Mouse (Mus musculus) hindbrain, embryonic 12.5 days (tissue): ENCODE results near the gene Gm20388. TPM values are rescaled to one million over a fixed set of nuclear protein-coding genes. Genes with fewer than 3 reads are reported as not detected.

Experiments used
- ATAC-seq: fragments of 200-750 bp; cut with Nextera tagmentation; 2 replicates; pipeline ENCODE4 v1.8.0; 2017; ENCODE audit warnings: moderate TSS enrichment; ENCODE audit not compliant: low FRiP score
- H3K27ac ChIP-seq: fragments of 300-500 bp; sonication (generic); 2 replicates; pipeline ENCODE4 v1.5.1; 2016; ENCODE audit warnings: mild to moderate bottlenecking
- H3K27me3 ChIP-seq: fragments of 300-500 bp; sonication (generic); 2 replicates; pipeline ENCODE4 v1.6.1; 2016; ENCODE audit warnings: mild to moderate bottlenecking
- H3K36me3 ChIP-seq: fragments of 300-500 bp; sonication (generic); 2 replicates; pipeline ENCODE4 v1.6.1; 2016; ENCODE audit warnings: mild to moderate bottlenecking
- H3K4me1 ChIP-seq: fragments of 300-500 bp; sonication (generic); 2 replicates; pipeline ENCODE4 v1.6.1; 2016
- H3K4me2 ChIP-seq: fragments of 300-500 bp; sonication (generic); replicated peaks from 2 replicates; pipeline ENCODE4 v1.6.1; 2016; ENCODE audit warnings: mild to moderate bottlenecking
- H3K4me3 ChIP-seq: fragments of 300-500 bp; sonication (generic); 2 replicates; pipeline ENCODE4 v1.5.1; 2016; ENCODE audit warnings: mild to moderate bottlenecking
- H3K9ac ChIP-seq: fragments of 300-500 bp; sonication (generic); 2 replicates; pipeline ENCODE4 v1.6.1; 2016; ENCODE audit warnings: mild to moderate bottlenecking, moderate library complexity
- H3K9me3 ChIP-seq: fragments of 300-500 bp; sonication (generic); replicated peaks from 2 replicates; pipeline ENCODE4 v1.6.1; 2016; ENCODE audit warnings: mild to moderate bottlenecking
- WGBS: fragments of 180-500 bp; shearing (Covaris S2); methylation state at CpG from one replicate; pipeline ENCODE4 v1.1.7; 2016; 5-methylcytosine and 5-hydroxymethylcytosine counted together
- polyA plus RNA-seq: library from polyadenylated mRNA; unstranded; fragments of >200 nt; fragmentation: Nextera tagmentation; extraction: Ambion mirVana; gene quantifications from 2 replicates; pipeline ENCODE4 v1.2.1, GENCODE M21; 2016

Gm20388 gene
- polyA plus RNA-seq, 1 experiment from 2014 or later, result not detected

DNA sequence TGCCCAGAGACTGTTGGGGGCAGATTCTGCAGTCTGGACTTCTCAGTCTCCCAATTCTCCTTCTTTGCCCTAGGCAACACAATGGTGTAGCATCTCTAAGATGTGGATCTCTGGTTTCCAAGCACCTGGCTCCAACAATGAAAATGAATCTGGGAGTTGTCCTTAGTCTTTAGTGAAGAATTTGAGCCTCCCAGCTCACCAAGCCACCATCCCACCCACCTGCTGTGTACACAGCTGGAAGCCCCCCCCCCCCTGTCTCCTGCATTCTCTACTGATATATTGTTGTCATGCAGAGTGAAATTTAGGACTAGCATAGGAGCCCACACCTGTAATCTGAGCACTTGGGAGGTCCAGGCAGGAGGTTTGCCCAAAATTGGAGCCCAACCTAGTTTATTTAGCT, 4306.3 kb downstream of the Gm20388 start:
- Histone ChIP-seq H3K4me1 (no peaks in the 10 kb centered on the region), H3K9me3 (no peaks in the 10 kb centered on the region), H3K36me3 (no peaks in the 10 kb centered on the region), H3K27me3 (no peaks in the 10 kb centered on the region), H3K4me3 (no peak overlapping the region), H3K27ac (no peak overlapping the region), H3K4me2 (no peak overlapping the region), H3K9ac (no peak overlapping the region)
- no peak for ATAC-seq

DNA sequence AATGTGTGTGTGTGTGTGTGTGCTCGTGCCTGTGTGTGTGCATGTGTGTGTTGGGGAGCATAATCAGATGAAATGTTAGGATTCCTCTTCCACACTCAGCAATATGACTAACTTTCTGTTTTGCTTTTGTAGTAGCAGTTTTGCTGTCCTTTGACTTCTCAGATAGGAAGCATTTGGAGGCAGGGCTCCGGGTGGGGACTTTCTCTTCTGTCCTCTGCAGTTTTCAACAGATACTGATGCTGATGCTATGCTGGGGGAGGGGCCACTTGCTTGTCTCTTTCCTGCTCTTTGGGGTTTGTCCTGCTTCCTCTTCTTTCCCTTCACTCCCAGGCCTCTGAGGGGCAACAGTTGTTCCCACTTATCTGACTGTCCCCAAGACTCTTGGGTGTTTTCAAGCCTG, 4319.2 kb downstream of the Gm20388 start:
- Histone ChIP-seq H3K4me2 (no peak overlapping the region), H3K4me3 (no peak overlapping the region), H3K9ac (no peak overlapping the region), H3K36me3 (no peaks in the 10 kb centered on the region), H3K9me3 (no peaks in the 10 kb centered on the region), H3K4me1 (peaks cover 28% of the 10 kb centered on the region), H3K27me3 (no peaks in the 10 kb centered on the region), H3K27ac (no peak overlapping the region)
- WGBS, result 77% methylated on average over 2 of the region's 2 CpGs
- ATAC-seq, result no peak

DNA sequence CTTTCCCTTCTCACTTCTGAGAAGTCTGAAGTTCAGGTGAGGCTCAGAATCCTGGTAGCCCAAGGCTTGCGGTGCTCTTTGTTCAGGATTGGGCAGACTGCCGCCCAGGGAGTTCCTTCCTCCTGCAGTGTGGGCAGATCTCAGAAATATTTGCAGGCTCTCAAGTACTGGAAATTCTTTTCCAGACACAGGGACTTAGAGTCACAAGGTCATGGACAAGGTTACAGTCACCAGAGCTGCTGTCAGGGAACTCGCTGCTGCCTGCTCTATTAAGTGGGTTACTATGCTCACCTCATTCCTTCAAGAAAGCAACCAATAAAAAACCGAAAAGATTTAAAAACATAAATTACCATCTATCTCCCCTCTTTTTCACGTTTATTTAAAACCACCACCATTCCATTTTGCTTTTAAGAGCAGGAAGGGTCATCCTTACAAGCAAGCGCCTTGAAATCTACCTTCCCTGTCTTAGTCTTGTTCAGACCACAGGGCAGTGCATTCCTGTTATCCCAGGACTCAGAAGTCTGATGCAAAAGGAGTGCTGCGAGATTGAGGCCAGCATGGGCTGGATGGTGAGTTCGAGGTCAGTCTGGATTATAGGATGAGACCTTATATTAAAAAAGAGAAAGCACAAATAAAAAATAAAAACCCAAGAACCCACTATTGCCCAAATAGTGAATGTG, 4320.0 kb downstream of the Gm20388 start:
- Histone ChIP-seq H3K4me3 (peak overlapping the region; percentile 71), H3K4me2 (peak overlapping the region; percentile 96), H3K4me1 (peaks cover 31% of the 10 kb centered on the region), H3K36me3 (no peaks in the 10 kb centered on the region), H3K9ac (no peak overlapping the region), H3K27ac (no peak overlapping the region), H3K27me3 (no peaks in the 10 kb centered on the region), H3K9me3 (no peaks in the 10 kb centered on the region)
- ATAC-seq, result peak; percentile 42; the same call in 1 of the 2 replicates
- 51% methylated on average over 8 of the region's 8 CpGs for WGBS

DNA sequence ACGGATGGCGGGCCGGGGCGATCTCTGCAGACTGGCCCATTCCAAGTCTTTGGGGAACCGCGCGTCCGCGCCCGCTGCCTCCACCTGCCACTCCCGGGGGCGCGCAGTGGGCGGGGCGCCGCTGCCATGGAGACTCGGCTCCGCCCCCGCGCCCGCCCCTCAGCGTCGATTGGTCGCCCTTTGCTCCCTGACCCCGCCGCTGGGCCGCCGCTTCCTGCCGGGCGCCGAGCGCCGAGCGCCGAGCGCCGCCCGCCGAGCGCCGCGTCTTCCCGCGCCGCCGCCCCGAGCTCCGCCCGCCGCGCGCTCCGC, 4320.5 kb downstream of the Gm20388 start, which contains the start of gene Galnt2:
Gene Galnt2 (plus strand): TSS at position 216 of the 309 bp plus-strand sequence.
- Histone ChIP-seq H3K9ac (peak within 1 kb of the TSS; percentile 93), H3K4me3 (peak within 1 kb of the TSS; percentile 71), H3K27me3 (no peaks in the 10 kb centered on the region), H3K9me3 (no peaks in the 10 kb centered on the region), H3K4me2 (peak within 1 kb of the TSS; percentile 96), H3K4me1 (peaks cover 35% of the 10 kb centered on the region), H3K27ac (peak within 1 kb of the TSS; percentile 83), H3K36me3 (no peaks in the 10 kb centered on the region)
- ATAC-seq, result peak; percentile 85
- whole genome bisulfite sequencing, result under 1% methylated on average over 41 of the region's 53 CpGs

DNA sequence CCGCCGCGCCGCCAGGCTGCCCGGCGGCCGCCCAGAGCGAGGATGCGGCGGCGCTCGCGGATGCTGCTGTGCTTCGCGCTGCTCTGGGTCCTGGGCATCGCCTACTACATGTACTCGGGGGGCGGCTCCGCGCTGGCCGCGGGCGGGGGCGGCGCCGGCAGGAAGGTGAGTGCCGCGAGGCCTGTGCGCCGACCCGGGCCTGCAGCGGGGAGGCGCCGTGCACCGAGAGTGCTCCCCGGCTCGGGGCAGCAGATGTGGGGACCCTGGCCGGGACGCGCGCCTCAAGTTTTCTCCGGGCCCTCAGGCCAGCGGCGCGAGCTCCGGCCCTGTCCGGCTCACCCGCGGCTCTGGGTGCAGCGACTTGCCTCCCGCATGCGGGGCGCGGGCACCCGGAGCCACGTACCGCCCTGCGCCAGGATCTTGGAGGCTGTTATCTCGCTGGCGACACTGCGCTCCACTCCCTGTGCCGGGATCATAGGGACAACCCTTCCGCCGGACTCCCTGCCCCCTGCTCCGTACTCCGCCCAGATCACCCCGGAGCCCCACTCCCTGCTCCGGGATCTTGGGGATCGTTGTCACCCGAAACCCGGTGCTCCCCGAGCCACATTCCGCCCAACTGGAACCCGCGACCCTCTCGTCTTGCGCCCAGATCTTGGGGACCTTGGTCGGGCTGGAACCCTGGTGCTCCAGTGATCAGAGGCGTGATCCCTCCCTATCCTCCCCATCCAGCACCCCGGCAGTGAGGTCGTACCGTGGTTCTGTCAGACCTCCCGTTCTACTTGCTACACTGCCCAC, 4321.0 kb downstream of the Gm20388 start:
- peaks cover 37% of the 10 kb centered on the region for H3K4me1 ChIP-seq
- no peaks in the 10 kb centered on the region for H3K27me3 ChIP-seq
- under 1% methylated on average over 77 of the region's 83 CpGs for WGBS
- peak overlapping the region; percentile 96 for H3K4me2 ChIP-seq
- peak; percentile 75 for ATAC-seq
- H3K36me3 ChIP-seq, result no peaks in the 10 kb centered on the region
- H3K9me3 ChIP-seq, result no peaks in the 10 kb centered on the region
- peak overlapping the region; percentile 93 for H3K9ac ChIP-seq
- peak overlapping the region; percentile 83 for H3K27ac ChIP-seq
- H3K4me3 ChIP-seq, result peak overlapping the region; percentile 71

DNA sequence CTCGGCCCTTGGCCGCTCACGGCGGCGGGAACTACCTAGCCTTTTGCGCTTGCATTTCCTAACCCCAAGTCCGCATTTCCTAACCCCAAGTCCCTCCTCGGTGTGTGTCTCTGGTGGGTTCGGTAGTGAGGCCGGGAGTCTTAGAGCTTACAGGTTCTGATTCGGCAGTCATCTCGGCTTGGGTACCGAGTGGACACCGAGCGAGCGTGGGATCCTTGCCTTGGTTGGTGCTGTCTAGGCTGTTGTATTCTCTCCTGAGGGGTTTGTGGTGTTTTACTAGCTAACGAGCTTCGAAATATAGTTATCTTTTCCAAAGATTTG, 4321.6 kb downstream of the Gm20388 start:
- peaks cover 42% of the 10 kb centered on the region for H3K4me1 ChIP-seq
- peak overlapping the region; percentile 71 for H3K4me3 ChIP-seq
- H3K4me2 ChIP-seq, result peak overlapping the region; percentile 96
- no peak overlapping the region for H3K27ac ChIP-seq
- peak overlapping the region; percentile 93 for H3K9ac ChIP-seq
- H3K27me3 ChIP-seq, result no peaks in the 10 kb centered on the region
- no peak for ATAC-seq
- H3K9me3 ChIP-seq, result no peaks in the 10 kb centered on the region
- WGBS, result 3% methylated on average over 18 of the region's 18 CpGs
- H3K36me3 ChIP-seq, result no peaks in the 10 kb centered on the region

DNA sequence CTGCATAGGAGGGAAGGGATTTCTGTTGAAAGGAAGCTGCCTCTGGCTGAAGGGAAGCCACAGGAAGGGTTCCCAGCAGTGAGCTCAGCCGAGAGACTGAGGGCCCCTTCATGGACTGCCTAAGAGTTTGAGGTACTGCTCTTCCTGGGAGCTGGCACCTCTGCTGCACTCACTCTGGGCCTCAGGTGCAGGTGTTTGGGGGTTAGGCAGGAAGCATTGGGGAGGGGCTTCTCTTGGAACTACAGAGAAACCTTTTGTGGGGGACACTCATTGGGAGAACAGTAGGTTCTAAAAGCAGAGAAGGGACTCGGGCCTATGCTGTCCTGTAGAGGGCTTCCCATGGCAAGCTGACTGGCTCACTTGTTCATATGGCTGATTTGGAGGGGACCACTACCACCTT, 4323.9 kb downstream of the Gm20388 start:
- ATAC-seq, result no peak
- no peaks in the 10 kb centered on the region for H3K27me3 ChIP-seq
- H3K4me3 ChIP-seq, result no peak overlapping the region
- H3K9ac ChIP-seq, result no peak overlapping the region
- WGBS, result 51% methylated on average over 2 of the region's 2 CpGs
- no peaks in the 10 kb centered on the region for H3K9me3 ChIP-seq
- peaks cover 60% of the 10 kb centered on the region for H3K4me1 ChIP-seq
- peak overlapping the region; percentile 25; the same call in 1 of the 2 replicates for H3K4me2 ChIP-seq
- no peak overlapping the region; the same call in 1 of the 2 replicates for H3K27ac ChIP-seq
- no peaks in the 10 kb centered on the region for H3K36me3 ChIP-seq

DNA sequence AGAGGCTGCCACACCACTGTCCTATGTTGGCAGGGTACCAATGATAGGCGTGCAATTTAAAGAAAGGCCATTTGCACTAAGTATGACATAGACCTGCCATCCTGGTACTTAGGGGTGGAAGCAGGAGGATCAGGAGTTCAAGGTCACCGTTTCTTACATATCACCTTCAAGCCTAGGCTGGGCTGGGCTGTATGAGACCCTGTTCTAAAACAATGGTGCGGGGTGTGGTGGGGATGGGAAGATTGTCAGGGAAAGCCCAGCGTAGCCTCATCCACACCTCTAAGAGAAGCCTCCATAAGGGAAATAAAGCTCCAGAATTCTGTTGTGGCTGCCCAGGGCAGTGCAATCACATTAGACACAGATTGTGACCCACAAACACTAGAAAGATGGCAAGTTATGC, 4324.9 kb downstream of the Gm20388 start:
- no peak overlapping the region for H3K9ac ChIP-seq
- 93% methylated on average over 4 of the region's 4 CpGs for WGBS
- peaks cover 70% of the 10 kb centered on the region for H3K4me1 ChIP-seq
- no peak overlapping the region for H3K4me2 ChIP-seq
- H3K36me3 ChIP-seq, result no peaks in the 10 kb centered on the region
- H3K4me3 ChIP-seq, result no peak overlapping the region
- no peaks in the 10 kb centered on the region for H3K9me3 ChIP-seq
- H3K27ac ChIP-seq, result no peak overlapping the region
- no peaks in the 10 kb centered on the region for H3K27me3 ChIP-seq
- ATAC-seq, result no peak

DNA sequence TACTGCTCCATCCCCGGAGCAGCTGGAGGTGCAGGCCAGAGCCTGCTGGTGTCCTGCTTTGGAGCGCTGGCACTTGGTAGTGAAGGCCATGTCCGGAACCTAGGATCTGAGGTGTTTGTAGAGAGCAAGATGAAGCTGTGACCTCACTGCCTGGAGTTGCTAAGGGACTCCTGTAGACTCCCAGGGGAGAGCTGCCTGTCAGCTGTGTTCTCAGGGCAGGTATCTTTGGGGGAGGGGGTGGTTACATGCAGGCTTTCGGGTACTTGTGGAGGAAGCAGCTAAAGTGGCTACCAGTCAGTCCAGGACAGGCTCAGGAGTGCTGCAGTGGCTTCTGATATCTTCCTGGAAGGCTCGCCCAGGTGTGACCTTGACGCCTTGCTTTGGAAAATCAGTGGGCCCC, 4328.7 kb downstream of the Gm20388 start:
- Histone ChIP-seq H3K27me3 (no peaks in the 10 kb centered on the region), H3K4me2 (no peak overlapping the region), H3K4me3 (no peak overlapping the region), H3K36me3 (peaks cover 7% of the 10 kb centered on the region; the same call in 1 of the 2 replicates), H3K9me3 (0 out of 2 replicates have a peak, but pooled peaks cover 3% of the 10 kb centered on the region), H3K9ac (no peak overlapping the region), H3K4me1 (peaks cover 56% of the 10 kb centered on the region), H3K27ac (no peak overlapping the region)
- 81% methylated on average over 6 of the region's 6 CpGs for WGBS
- no peak for ATAC-seq

DNA sequence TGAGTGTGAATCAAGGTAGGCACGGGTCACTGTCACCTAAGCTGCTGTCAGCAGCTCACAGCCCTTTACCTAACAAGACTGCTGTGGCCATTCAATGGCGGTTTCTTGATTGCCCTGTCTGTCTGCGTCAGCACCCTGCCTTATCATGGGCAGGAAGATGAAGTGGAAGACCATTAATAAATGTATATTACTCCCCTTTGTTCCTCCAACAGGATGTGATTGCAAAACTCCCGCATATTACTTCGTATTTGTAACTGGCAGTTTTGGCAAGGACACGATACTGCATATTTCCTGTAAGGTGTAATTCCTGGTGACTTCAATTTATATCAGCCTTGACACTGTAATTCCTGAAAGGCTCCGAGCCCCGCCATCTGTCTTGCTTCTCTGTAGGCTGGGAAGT, 4330.3 kb downstream of the Gm20388 start:
- no peaks in the 10 kb centered on the region for H3K27me3 ChIP-seq
- 70% methylated on average over 8 of the region's 8 CpGs for whole genome bisulfite sequencing
- H3K9ac ChIP-seq, result no peak overlapping the region
- H3K4me1 ChIP-seq, result peaks cover 47% of the 10 kb centered on the region
- no peak overlapping the region for H3K4me3 ChIP-seq
- ATAC-seq, result no peak
- 0 out of 2 replicates have a peak, but pooled peaks cover 3% of the 10 kb centered on the region for H3K9me3 ChIP-seq
- no peak overlapping the region for H3K4me2 ChIP-seq
- peak overlapping the region; percentile 64 for H3K27ac ChIP-seq
- H3K36me3 ChIP-seq, result peaks cover 12% of the 10 kb centered on the region; the same call in 1 of the 2 replicates

DNA sequence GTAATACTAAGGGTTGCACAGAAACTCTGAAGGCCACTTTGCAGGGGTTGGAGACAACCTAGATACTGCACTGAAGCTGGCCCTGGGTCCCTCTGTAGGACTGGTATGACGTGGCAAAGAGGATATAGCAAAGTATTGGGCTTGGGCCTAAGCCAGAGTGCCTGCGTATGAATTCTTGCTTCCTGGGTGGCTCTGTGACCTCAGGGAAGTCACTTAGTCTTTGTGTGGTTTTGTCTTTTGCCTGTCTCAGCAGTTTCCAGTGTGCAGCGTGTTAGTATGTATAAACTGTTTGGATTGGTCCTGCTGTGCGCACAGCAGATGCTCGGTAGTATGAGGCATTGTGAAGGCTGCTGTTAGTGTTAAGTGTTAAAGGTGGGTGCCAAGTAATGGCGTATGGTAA, 4331.6 kb downstream of the Gm20388 start:
- H3K4me3 ChIP-seq, result no peak overlapping the region
- whole genome bisulfite sequencing, result 86% methylated on average over 6 of the region's 6 CpGs
- H3K27me3 ChIP-seq, result no peaks in the 10 kb centered on the region
- no peak for ATAC-seq
- H3K36me3 ChIP-seq, result peaks cover 12% of the 10 kb centered on the region; the same call in 1 of the 2 replicates
- no peak overlapping the region for H3K27ac ChIP-seq
- H3K4me1 ChIP-seq, result peaks cover 38% of the 10 kb centered on the region
- H3K9me3 ChIP-seq, result 0 out of 2 replicates have a peak, but pooled peaks cover 3% of the 10 kb centered on the region
- no peak overlapping the region for H3K4me2 ChIP-seq
- no peak overlapping the region for H3K9ac ChIP-seq

DNA sequence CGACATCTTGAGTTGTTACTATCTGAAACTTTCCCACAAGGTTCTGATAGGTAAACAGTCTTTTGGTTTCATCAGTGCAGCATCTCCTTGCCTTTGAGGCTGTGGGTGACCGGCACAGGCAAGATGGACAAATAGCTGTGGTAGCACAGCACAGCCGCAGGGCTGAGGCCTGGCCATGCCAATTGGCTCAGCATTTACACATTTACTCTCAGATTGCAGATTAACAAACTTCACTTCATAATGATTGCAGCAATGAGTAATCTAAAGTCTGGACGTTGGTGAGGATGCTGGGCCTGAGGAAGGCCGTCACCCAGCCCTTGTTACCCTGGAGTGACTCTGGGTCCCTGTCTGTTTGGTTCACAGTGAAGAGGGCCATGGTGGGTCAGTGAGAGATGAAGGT, 4332.3 kb downstream of the Gm20388 start:
- no peak for ATAC-seq
- 96% methylated on average over 5 of the region's 5 CpGs for WGBS
- peaks cover 36% of the 10 kb centered on the region for H3K4me1 ChIP-seq

More for the DNA sequence above, 4332.3 kb downstream of the Gm20388 start:
- Histone ChIP-seq H3K9me3 (0 out of 2 replicates have a peak, but pooled peaks cover 3% of the 10 kb centered on the region), H3K9ac (no peak overlapping the region), H3K4me2 (no peak overlapping the region), H3K27me3 (no peaks in the 10 kb centered on the region), H3K27ac (no peak overlapping the region), H3K36me3 (peaks cover 12% of the 10 kb centered on the region; the same call in 1 of the 2 replicates), H3K4me3 (no peak overlapping the region)
